Mouse (Mus musculus) forebrain, embryonic 14.5 days (tissue): ENCODE data around the gene Unc50. TPM values are rescaled to one million over a fixed set of nuclear protein-coding genes. Genes with fewer than 3 reads are reported as not detected.

Source experiments
- ATAC-seq: fragments of 200-750 bp; cut with Nextera tagmentation; 2 replicates; pipeline ENCODE4 v1.8.0; 2017; ENCODE audit warnings: mild to moderate bottlenecking, moderate library complexity
- DNase-seq: peaks from one replicate; pipeline ENCODE4 v3.0.0-alpha.2; 2015; ENCODE audit warnings: low spot score
- H3K27ac ChIP-seq: fragments of 300-500 bp; sonication (generic); 2 replicates; pipeline ENCODE4 v1.5.1; 2014; ENCODE audit warnings: low read depth, mild to moderate bottlenecking, control low read depth, low read length, moderate library complexity
- H3K27me3 ChIP-seq: fragments of 300-500 bp; sonication (generic); replicated peaks from 2 replicates; pipeline ENCODE4 v1.6.1; 2014; ENCODE audit warnings: low read length, control low read depth, mixed read lengths; ENCODE audit not compliant: control insufficient read depth, insufficient read depth
- H3K36me3 ChIP-seq: fragments of 300-500 bp; sonication (generic); 2 replicates; pipeline ENCODE4 v1.6.1; 2014; ENCODE audit warnings: low read length, control low read depth; ENCODE audit not compliant: control insufficient read depth, insufficient read depth
- H3K4me1 ChIP-seq: fragments of 300-500 bp; sonication (generic); 2 replicates; pipeline ENCODE4 v1.6.1; 2014; ENCODE audit warnings: antibody characterized with exemption, low read length, control low read depth; ENCODE audit not compliant: control insufficient read depth, insufficient read depth
- H3K4me2 ChIP-seq: fragments of 300-500 bp; sonication (generic); 2 replicates; pipeline ENCODE4 v1.6.1; 2014; ENCODE audit warnings: mild to moderate bottlenecking, control low read depth, low read length
- H3K4me3 ChIP-seq: fragments of 300-500 bp; sonication (generic); 2 replicates; pipeline ENCODE4 v1.5.1; 2014; ENCODE audit warnings: low read depth, low read length, control low read depth
- H3K9ac ChIP-seq: fragments of 300-500 bp; sonication (generic); 2 replicates; pipeline ENCODE4 v1.6.1; 2014; ENCODE audit warnings: mild to moderate bottlenecking, low read length, control low read depth, moderate library complexity
- H3K9me3 ChIP-seq: fragments of 300-500 bp; sonication (generic); replicated peaks from 2 replicates; pipeline ENCODE4 v1.6.1; 2016; ENCODE audit warnings: low read length, control low read depth, mixed read lengths; ENCODE audit not compliant: control insufficient read depth
- WGBS: fragments of 180-500 bp; shearing (Covaris S2); extraction: QIAGEN DNeasy Blood & Tissue Kit; methylation state at CpG from one replicate; pipeline ENCODE4 v1.1.7; 2014; 5-methylcytosine and 5-hydroxymethylcytosine counted together
- polyA plus RNA-seq: library from polyadenylated mRNA; unstranded; fragments of >200 nt; fragmentation: Nextera tagmentation; extraction: Ambion mirVana; gene quantifications from 2 replicates; pipeline ENCODE4 v1.2.1, GENCODE M21; 2014

Unc50 gene
- 139 and 146 TPM in 2 replicates for polyA plus RNA-seq

DNA sequence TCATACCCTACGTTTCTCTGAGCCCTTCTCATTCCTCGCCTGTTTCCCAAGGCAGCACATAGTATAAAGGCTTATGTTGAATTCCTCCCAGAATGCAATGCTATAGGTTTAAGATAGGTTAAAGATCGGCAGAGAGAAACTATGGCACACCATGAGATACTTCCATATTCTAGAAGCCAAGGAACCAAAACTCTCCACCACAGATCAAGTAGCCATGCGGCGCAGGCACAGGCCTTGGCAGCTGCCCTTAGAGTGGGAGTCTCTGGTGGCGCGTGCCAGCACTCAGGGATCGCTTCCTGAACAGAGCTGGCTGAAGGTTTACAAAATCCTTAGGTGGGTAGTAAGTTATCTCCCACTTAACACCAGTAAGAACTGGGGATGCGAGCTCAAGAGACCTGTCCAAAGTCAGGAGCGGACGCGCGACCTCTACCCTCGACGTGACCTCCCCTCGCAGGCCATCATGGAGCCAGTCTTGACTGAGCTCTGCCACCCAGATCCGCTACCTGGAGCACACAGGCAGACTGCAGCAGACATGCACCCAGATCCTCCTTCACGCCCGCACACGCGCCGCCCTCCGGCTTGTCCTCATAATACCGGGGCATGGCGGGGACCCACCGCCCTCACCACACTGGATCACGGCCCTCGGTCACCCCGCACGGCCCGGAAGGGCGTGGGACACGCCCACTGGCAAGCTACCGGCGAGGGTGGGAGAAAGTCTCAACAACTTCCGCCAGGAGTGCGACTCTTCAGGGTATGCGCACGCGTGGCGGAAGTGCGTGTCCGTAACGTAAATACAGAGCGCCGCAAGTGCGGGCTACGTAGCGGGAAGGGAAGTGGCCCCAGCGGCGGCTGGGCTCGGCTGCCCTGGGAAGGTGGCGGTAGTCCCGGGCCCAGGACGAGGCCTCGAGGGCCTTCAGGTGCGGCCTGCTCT, at the start of gene Unc50, which contains the start of gene Coa5:
Gene Unc50, plus strand, starts transcription at position 774 of the 931 bp plus-strand sequence.
Gene Coa5, minus strand, starts transcription at position 738 of the 931 bp plus-strand sequence.
- peak; percentile 99 for ATAC-seq
- WGBS = 3% methylated on average over 57 of the region's 57 CpGs
- peak within 1 kb of the TSS; percentile 1; the same call in 1 of the 2 replicates for H3K27ac ChIP-seq

GRCm38 (mm10) chr1:37380913-37381312, 49.0 kb upstream of the Unc50 start:
- Histone ChIP-seq H3K4me2 (no peak overlapping the region), H3K36me3 (peaks cover 35% of the 10 kb centered on the region), H3K4me3 (no peak overlapping the region), H3K4me1 (no peaks in the 10 kb centered on the region), H3K9me3 (no peaks in the 10 kb centered on the region), H3K27me3 (no peaks in the 10 kb centered on the region), H3K9ac (no peak overlapping the region), H3K27ac (no peak overlapping the region)
- 94% methylated on average over 5 of the region's 5 CpGs for WGBS
- DNase-seq (no peak), ATAC-seq (no peak)

More for the DNA sequence above, at the start of gene Unc50, which contains the start of gene Coa5:
- H3K4me1 ChIP-seq = peaks cover 13% of the 10 kb centered on the region
- H3K4me3 ChIP-seq = peak within 1 kb of the TSS; percentile 78
- peak within 1 kb of the TSS; percentile 89 for H3K4me2 ChIP-seq
- peaks cover 44% of the 10 kb centered on the region for H3K36me3 ChIP-seq
- no peaks in the 10 kb centered on the region; the same call in 1 of the 2 replicates for H3K9me3 ChIP-seq
- H3K27me3 ChIP-seq = no peaks in the 10 kb centered on the region
- peak; percentile 98 for DNase-seq
- peak within 1 kb of the TSS; percentile 85 for H3K9ac ChIP-seq

GRCm38 (mm10) chr1:37384304-37384703, 45.6 kb upstream of the Unc50 start:
- 97% methylated on average over 3 of the region's 3 CpGs for WGBS
- Histone ChIP-seq H3K9me3 (no peaks in the 10 kb centered on the region), H3K9ac (no peak overlapping the region), H3K4me3 (no peak overlapping the region), H3K27me3 (no peaks in the 10 kb centered on the region), H3K27ac (no peak overlapping the region), H3K36me3 (peaks cover 26% of the 10 kb centered on the region), H3K4me1 (no peaks in the 10 kb centered on the region), H3K4me2 (no peak overlapping the region)
- DNase-seq (no peak), ATAC-seq (no peak)

DNA sequence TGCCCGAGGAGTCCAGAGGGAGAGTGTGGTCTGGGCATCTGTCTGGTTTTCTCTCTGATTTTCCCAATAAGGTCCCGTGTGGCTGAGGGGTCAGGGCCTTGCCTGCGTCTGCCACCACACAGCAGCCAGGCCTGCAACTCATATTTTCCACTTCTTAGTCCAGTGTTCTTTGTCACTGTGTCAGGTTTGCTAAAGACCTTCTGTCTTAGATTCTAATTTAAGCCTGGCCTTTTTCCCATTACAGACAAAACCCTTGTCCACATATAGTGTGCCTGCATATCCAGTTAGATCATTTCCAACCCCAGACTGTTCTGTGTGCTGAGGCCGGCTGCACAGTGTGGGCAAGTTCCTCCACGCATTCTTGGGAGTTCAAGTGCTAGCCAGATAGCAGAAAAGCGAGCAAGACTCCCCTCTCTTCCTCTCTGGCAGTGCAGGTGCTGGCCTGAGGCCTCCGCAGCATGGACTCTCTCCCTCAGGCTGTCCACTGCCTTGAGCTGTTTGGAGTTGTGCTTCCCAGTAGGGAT, 43.4 kb upstream of the Unc50 start:
- 82% methylated on average over 7 of the region's 7 CpGs for WGBS

GRCm38 (mm10) chr1:37393174-37393573, 36.8 kb upstream of the Unc50 start:
- Histone ChIP-seq H3K4me2 (no peak overlapping the region), H3K36me3 (peaks cover 42% of the 10 kb centered on the region), H3K27ac (no peak overlapping the region), H3K4me1 (no peaks in the 10 kb centered on the region), H3K27me3 (no peaks in the 10 kb centered on the region), H3K4me3 (no peak overlapping the region), H3K9ac (no peak overlapping the region), H3K9me3 (no peaks in the 10 kb centered on the region)
- WGBS = 50% methylated on average over 5 of the region's 5 CpGs
- DNase-seq (peak; percentile 7), ATAC-seq (no peak)

More for the DNA sequence above, 43.4 kb upstream of the Unc50 start:
- Histone ChIP-seq H3K9ac (no peak overlapping the region), H3K4me3 (no peak overlapping the region), H3K4me2 (no peak overlapping the region), H3K9me3 (no peaks in the 10 kb centered on the region), H3K27me3 (no peaks in the 10 kb centered on the region), H3K4me1 (no peaks in the 10 kb centered on the region), H3K27ac (no peak overlapping the region), H3K36me3 (peaks cover 27% of the 10 kb centered on the region)
- DNase-seq (no peak), ATAC-seq (no peak)

- H3K36me3 ChIP-seq = peaks cover 31% of the 10 kb centered on the region
- no peaks in the 10 kb centered on the region for H3K4me1 ChIP-seq
- no peak overlapping the region for H3K4me3 ChIP-seq
- H3K27me3 ChIP-seq = no peaks in the 10 kb centered on the region
- DNase-seq (no peak), ATAC-seq (no peak)
- H3K9ac ChIP-seq = no peak overlapping the region
- H3K27ac ChIP-seq = no peak overlapping the region
- whole genome bisulfite sequencing = 59% methylated on average over 1 of the region's 1 CpGs
- H3K9me3 ChIP-seq = no peaks in the 10 kb centered on the region
- no peak overlapping the region for H3K4me2 ChIP-seq
Observed at GRCm38 (mm10) chr1:37396481-37396880, 33.5 kb upstream of the Unc50 start.

- Histone ChIP-seq H3K36me3 (peaks cover 24% of the 10 kb centered on the region), H3K9me3 (no peaks in the 10 kb centered on the region), H3K4me1 (no peaks in the 10 kb centered on the region), H3K27ac (no peak overlapping the region), H3K27me3 (no peaks in the 10 kb centered on the region), H3K4me3 (no peak overlapping the region), H3K9ac (no peak overlapping the region), H3K4me2 (no peak overlapping the region)
- DNase-seq (no peak), ATAC-seq (no peak)
- 80% methylated on average over 3 of the region's 3 CpGs for WGBS
Observed at GRCm38 (mm10) chr1:37398961-37399360, 31.0 kb upstream of the Unc50 start.

- Histone ChIP-seq H3K9me3 (no peaks in the 10 kb centered on the region), H3K9ac (no peak overlapping the region), H3K36me3 (peaks cover 24% of the 10 kb centered on the region), H3K4me2 (no peak overlapping the region), H3K27me3 (no peaks in the 10 kb centered on the region), H3K27ac (no peak overlapping the region), H3K4me1 (no peaks in the 10 kb centered on the region), H3K4me3 (no peak overlapping the region)
- DNase-seq (no peak), ATAC-seq (no peak)
- WGBS = 88% methylated on average over 8 of the region's 8 CpGs
Observed at GRCm38 (mm10) chr1:37399734-37400133, 30.2 kb upstream of the Unc50 start.

DNA sequence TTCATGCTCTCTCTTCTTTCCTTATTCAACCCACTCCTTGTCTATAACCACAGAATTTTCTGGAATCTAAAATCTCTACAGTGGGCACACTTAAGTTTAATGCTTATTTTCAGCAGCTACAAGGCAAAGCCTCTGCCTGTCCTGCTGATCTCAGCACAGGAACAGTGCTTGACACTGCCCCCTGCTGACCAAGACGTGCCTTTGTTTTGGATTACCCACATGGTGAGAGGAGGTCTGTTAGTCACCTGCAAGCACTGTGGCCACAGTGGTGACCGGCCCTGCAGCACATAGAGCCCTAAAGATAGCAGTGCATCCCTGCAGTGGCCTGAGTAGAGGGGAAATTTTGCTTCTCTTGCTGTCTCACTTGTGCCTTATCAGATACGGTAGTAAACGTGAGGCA, 28.3 kb upstream of the Unc50 start:
- 61% methylated on average over 4 of the region's 4 CpGs for WGBS
- Histone ChIP-seq H3K4me1 (no peaks in the 10 kb centered on the region), H3K4me2 (no peak overlapping the region), H3K4me3 (no peak overlapping the region), H3K9ac (no peak overlapping the region), H3K27ac (no peak overlapping the region), H3K9me3 (no peaks in the 10 kb centered on the region), H3K27me3 (no peaks in the 10 kb centered on the region), H3K36me3 (peaks cover 11% of the 10 kb centered on the region)
- DNase-seq = peak; percentile 63
- ATAC-seq = no peak
